In the genomic region with DNA sequence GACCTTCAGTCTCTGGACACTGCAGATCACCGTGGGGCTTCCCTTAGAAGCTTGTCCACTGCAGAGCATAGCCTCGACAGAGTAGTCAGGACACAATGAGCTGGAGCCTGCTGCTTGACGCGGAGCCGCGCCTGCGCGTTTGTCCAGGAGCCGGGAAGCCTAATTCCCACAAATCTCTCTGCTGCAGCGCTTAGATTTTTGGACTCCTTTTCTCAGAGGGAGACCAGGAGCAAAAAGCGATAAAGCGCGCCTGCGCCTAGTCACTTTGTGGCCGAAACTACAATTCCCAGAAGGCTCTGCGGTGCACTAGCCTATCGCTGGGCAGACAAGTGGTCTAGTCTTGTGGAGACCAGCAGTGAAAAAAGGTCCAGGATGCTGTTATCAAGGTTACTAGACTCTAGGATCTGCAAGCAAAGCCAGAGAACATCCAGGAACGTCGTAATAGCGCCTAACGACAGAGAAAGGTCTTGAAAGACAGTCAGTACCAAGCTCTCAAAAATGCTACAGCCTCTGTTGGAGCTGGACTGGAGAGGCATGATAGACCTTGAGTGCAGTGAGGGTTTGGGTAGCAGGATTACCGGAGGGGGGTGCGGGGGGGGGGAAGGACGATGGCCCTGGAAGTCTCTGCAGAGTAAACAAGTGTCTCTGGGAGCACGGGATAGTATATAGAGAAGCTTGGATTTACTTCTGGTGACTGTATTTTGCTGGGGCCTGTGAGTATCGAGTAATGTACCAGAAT, we compare ENCODE assay signal across 9 mouse cellular contexts. TPM values are rescaled to one million over a fixed set of nuclear protein-coding genes. Genes with fewer than 3 reads are reported as not detected.
DNase-seq lines count a peak whose midpoint lies in the region; ATAC-seq lines count a peak whose summit lies in the region.
"Had no signal": no experiment of that assay in that cellular context is flagged by ENCODE, and none has a peak within 500 bp of the region (broad histone marks: within the 10 kb centered on the region; RNA-seq: fewer than 3 reads in every experiment).

A gene (minus strand): TSS at position 262 of the 739 bp plus-strand sequence.

- H3K4me1 ChIP-seq in embryonic facial prominence, embryonic 10.5 days: peaks cover 14% of the 10 kb centered on the region
- H3K4me1 ChIP-seq in intestine, embryonic 16.5 days (ENCODE audit: control insufficient read depth, insufficient read depth, low read length): peaks cover 10% of the 10 kb centered on the region

- DNase-seq in adrenal gland, postnatal 25 days: peak; percentile 89
- DNase-seq in embryonic facial prominence, embryonic 10.5 days (ENCODE audit: low spot score): peak; percentile 91
- peak; percentile 68 to 85 for DNase-seq in gastrocnemius, postnatal 4 days (ENCODE audit: low spot score in 2 of 2)
- peak; percentile 93 to 98 for DNase-seq in left cerebral cortex, adult 9 months (ENCODE audit: low spot score in 2 of 2)
- DNase-seq in lung, postnatal 4 days: peak; percentile 87 to 92
- peak; percentile 94 to 97 for DNase-seq in right cerebral cortex, postnatal 36 days (ENCODE audit: low spot score in 2 of 2)

- no peaks in the 10 kb centered on the region for H3K27me3 ChIP-seq in embryonic facial prominence, embryonic 10.5 days (replicated peaks; ENCODE audit: low read depth, poor library complexity, severe bottlenecking)
- H3K27me3 ChIP-seq in intestine, embryonic 16.5 days (replicated peaks; ENCODE audit: control insufficient read depth, insufficient read depth, low read length): no peaks in the 10 kb centered on the region

- peak within 1 kb of the TSS; percentile 72 for H3K4me2 ChIP-seq in intestine, embryonic 16.5 days (ENCODE audit: low read depth, low read length)

- WGBS in embryonic facial prominence, embryonic 10.5 days: 6% methylated on average over 26 of the region's 26 CpGs
- WGBS in intestine, embryonic 16.5 days: 5% methylated on average over 26 of the region's 26 CpGs

- peak within 1 kb of the TSS; percentile 64 for H3K4me3 ChIP-seq in embryonic facial prominence, embryonic 10.5 days
- peak within 1 kb of the TSS; percentile 50 for H3K4me3 ChIP-seq in intestine, embryonic 16.5 days (ENCODE audit: low read length)

- H3K9ac ChIP-seq in intestine, embryonic 16.5 days (ENCODE audit: low read depth, low read length): peak within 1 kb of the TSS; percentile 67

- peak within 1 kb of the TSS; percentile 87 for H3K27ac ChIP-seq in embryonic facial prominence, embryonic 10.5 days (replicated peaks)
- H3K27ac ChIP-seq in intestine, embryonic 16.5 days (ENCODE audit: low read length): peak within 1 kb of the TSS; percentile 58
- H3K27ac ChIP-seq: macrophage had no signal

- peak; percentile 96 for ATAC-seq in intestine, embryonic 16.5 days
- no peak for ATAC-seq in monocyte, adult 5-6 weeks (replicated peaks; ENCODE audit: insufficient number of reproducible peaks, low FRiP score, low TSS enrichment, poor library complexity, severe bottlenecking)

- peaks cover 4% of the 10 kb centered on the region for H3K9me3 ChIP-seq in embryonic facial prominence, embryonic 10.5 days
- no peaks in the 10 kb centered on the region for H3K9me3 ChIP-seq in intestine, embryonic 16.5 days (ENCODE audit: control insufficient read depth, low read length)

- peaks cover 34% of the 10 kb centered on the region for H3K36me3 ChIP-seq in embryonic facial prominence, embryonic 10.5 days (replicated peaks)
- peaks cover 2% of the 10 kb centered on the region; the same call in 1 of the 2 replicates for H3K36me3 ChIP-seq in intestine, embryonic 16.5 days (ENCODE audit: control insufficient read depth, insufficient read depth, low read length)

RNA-seq across cellular contexts. Expression of the gene that starts here (rescaled TPM):
- 4.7 and 6.3 TPM in 2 replicates for total RNA-seq in adrenal gland, postnatal 25 days (2021)
- 13.9 and 16.2 TPM in 2 replicates for polyA plus RNA-seq in embryonic facial prominence, embryonic 10.5 days (2016; fragmentation: Nextera tagmentation; extraction: Ambion mirVana)
- total RNA-seq in gastrocnemius, postnatal 4 days (2021): 1 to 10 TPM; 2.5 to 3.0 TPM
- 3.0 and 4.9 TPM in 2 replicates for polyA plus RNA-seq in intestine, embryonic 16.5 days (2015; fragmentation: Nextera tagmentation; extraction: Ambion mirVana)
- not detected in 3 replicates for total RNA-seq in monocyte, adult 5-6 weeks (2017)
- polyA plus RNA-seq: macrophage had no signal
